Mouse (Mus musculus) CD4-positive helper T cell, adult 2 months (primary cell): ENCODE measurements at regions not wholly inside any gene's neighbourhood (a gene's known extent, or its start where the extent isn't known, plus 50 kb on each side); places are given as distances from the start of the nearest gene placed in this dataset.

Experiments used
- DNase-seq: peaks from one replicate; pipeline ENCODE4 v3.0.0-alpha.2; 2012; ENCODE audit warnings: low read depth, missing footprints, low spot score

DNA sequence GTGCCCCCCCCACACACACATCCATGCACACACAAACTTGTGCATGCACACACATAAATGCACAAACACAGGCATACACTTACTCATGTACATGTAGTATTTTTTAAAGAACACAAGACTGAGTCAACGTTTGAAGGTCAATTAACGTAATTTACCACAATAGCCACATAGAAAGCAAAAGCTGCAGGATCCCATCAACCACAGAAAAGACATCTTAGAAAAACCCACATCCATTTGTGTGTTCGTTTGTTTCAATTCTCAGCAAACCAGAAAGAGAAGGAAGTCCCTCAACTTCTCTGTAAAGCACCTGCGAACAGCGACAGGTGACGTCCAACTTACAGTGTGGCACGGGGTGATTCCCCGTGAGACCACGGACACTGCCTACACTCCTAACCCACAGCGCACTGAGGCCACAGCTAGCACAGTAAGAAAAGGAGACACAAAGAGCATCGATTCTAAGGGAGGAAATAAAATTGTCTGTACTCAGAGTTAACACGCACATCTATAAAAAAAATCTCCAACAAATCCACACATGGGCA lies 53.8 kb downstream of the Dio3 start:
- DNase-seq: peak; percentile 18

- DNase-seq: no peak
Measured at GRCm38 (mm10) chr12:110334609-110335008, 55.7 kb downstream of the Dio3 start.

GRCm38 (mm10) chr12:110344280-110344827 lies 65.5 kb downstream of the Dio3 start:
- no peak for DNase-seq

GRCm38 (mm10) chr12:110349621-110350020 lies 70.8 kb downstream of the Dio3 start:
- DNase-seq: no peak

GRCm38 (mm10) chr12:110355851-110356250 lies 77.0 kb downstream of the Dio3 start:
- no peak for DNase-seq

- no peak for DNase-seq
Measured at GRCm38 (mm10) chr12:110367102-110367501, 79.8 kb upstream of the Ppp2r5c start.

GRCm38 (mm10) chr12:110367822-110368221 lies 79.1 kb upstream of the Ppp2r5c start:
- no peak for DNase-seq

DNA sequence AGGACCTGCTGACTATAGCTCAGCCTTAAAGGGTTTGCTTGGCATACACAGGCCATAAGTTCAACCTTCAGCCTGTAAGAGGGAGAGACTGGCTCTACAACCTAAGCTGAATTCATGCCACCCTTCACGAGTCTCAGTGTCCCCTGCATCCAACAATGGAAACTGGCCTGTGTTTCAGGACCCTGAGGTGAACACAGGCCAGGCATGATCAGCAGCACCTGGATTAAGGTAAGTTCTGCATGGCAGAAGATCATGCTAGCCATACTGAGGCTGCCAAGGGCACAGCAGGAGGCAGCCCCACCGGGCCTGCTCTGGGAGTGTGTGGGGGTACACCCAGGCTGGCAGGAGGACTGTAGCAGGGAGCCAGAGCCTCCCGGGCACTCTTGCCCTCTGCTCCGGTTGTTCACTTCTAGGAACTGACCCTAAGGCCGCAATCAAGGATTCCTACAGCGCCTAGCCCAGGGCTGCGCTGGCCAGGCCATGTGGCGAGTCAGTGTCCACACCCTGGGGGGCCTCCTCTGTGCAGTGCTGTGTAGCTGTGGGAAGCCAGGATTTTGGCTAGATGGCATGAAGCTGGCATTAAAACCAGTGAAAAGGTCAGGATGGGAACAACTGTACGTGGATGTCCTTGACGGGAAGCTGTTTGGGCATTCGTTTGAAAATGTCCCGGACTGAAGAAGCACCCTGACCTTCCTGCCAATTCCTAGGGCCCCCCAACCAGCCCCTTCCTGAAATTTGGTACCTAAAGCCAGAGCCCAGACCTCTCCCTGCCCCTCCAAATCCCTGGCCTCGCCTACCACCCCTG lies 74.8 kb upstream of the Ppp2r5c start:
- no peak for DNase-seq

DNA sequence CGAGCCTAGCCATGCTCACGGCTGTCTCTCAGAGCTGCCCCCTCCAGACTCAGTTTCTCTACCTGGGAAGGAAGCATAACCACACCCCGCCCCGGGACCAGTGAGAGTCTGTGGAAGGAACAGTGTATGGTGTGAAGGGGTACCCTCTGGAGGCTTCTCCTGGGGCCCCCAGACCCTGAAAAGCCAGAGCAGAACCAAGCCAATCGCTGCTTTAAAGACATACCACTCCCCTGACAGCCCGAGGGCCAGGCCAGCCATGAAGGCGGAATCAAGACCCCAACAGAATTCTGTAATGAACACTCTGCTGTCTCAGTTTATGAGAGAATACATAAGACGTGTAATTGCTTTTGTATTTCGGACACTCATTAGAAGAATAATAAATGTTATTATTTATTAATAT lies 73.9 kb upstream of the Ppp2r5c start:
- DNase-seq: no peak

DNA sequence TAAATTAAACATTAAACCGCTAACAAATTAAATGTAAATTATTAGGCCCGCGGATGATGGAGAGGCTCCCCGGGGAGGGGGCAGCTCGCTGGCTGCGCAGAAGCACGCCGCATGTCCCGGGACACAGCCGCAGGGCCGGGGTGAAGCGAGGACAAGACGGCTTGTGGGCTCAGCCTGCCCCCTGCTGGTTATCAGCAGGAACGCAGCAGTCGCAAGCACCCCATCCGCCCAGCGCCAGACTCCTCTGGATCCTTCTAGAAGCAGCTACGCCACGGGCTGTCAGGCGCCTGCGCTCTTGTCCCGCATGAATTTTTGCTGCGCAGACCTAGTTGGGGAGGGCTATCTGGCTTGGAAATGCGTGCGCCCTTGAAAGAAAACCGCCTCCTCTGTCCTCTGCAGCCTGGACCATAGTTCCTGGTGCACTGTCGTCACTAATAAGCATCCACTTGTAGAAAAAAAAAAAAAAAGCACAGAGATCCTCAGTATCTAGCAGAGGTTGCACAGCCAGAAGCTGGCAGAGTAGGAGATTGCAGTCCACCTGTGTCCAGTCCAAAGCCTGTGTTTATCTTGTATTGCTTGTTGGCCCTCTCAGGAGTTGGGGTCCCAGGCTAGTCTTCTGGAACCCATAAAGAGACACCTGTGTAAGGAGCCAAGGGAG lies 73.4 kb upstream of the Ppp2r5c start:
- peak; percentile 86 for DNase-seq

DNA sequence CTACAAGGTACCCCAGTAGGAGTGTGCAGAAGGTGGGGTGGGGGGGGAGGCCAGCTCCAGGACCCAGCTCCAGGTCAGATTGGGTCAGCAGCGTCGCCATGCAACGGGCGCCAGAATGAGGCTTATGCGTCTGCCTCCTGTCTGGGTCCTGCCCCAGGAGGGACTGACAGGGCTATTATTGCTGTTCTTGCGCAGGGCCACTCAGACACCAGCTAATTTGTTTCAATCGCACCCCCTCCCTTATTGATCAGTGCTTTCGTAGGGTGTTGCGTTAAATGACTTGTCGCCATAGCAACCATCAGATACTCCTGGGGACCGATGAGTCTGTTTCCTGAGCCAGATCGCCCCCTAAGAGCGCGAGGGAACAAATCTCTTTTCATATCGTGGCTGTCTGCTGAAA lies 71.8 kb upstream of the Ppp2r5c start:
- DNase-seq: peak; percentile 72

GRCm38 (mm10) chr12:110376062-110376837 lies 70.7 kb upstream of the Ppp2r5c start:
- peak; percentile 50 for DNase-seq

DNA sequence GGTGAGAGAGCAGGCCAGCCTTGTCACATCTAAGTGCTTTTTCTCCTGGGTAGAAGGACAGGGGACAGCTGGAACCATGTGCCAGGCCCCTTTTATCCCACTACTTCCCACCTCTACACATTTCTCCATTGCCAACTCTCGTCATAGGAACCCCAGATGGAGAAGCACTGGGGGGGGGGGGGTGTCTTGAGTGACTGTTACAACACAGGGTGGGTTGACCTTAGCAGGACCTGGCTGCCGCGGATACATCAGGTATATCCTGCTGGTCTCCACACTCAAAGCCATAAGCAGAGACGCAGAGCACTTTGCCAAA lies 70.1 kb upstream of the Ppp2r5c start:
- DNase-seq: no peak

DNA sequence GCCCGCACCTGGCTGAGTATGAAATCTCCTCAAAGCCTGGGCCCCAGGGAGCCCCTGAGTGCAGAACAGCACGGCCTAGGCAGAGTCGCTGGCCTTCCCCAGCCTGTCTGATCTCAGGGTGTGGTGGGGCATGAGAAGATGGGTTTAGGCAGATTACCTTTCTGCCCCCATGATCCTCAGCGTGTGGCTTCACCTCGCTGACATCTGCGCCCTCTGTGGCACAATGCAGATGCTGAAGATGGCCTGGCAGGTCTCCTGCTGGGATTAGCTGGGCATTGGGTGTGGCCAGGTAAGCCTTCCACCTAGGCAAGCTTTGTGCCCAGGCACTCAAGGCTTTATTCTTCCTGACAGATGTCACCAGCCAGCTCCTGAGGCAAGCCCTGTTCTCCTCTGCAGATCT lies 69.6 kb upstream of the Ppp2r5c start:
- no peak for DNase-seq

DNA sequence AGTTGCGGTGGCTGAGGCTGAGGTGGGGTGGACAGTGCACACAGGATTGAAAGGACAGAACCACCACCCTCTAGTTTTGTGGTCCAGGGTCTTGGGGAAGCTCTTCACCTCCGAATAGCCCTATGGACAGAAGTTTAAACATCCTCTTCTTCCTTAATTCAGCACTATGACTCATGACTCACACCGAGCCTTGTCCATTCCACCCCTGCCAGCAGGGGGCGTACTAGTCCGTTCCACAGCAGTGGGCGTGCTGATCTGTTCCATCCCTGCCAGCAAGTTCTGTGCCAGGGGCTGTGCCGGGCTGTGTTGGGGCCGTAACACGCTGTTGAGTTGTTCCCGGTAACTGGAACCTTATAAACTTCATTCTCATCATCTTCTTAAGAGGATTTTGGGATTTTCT lies 69.2 kb upstream of the Ppp2r5c start:
- peak; percentile 72 for DNase-seq

- DNase-seq: no peak
Measured at GRCm38 (mm10) chr12:110378302-110378701, 68.6 kb upstream of the Ppp2r5c start.

- no peak for DNase-seq
Measured at GRCm38 (mm10) chr12:110379721-110380120, 67.2 kb upstream of the Ppp2r5c start.

- peak; percentile 82 for DNase-seq
Measured at GRCm38 (mm10) chr12:110380831-110381750, 65.8 kb upstream of the Ppp2r5c start.

DNA sequence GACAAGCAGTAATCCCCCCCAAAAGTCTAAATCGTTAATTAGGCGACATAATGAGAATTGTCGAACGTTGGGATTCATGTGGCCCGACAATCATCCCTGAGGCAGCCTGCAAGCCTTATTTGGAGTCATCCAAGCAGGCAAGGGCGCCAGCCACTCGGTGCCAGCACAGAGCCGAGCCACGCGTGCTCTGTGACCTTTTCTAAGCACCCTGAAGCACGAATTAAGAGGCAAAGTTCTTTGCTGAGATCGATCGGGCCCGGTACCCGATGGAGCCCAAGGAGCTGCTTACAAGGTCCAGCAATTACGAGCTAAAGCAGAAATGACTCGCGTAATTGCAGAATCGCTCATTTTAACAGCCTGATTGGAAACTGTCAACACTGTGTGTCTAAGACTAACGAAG lies 61.9 kb upstream of the Ppp2r5c start:
- no peak for DNase-seq

GRCm38 (mm10) chr12:110385801-110386599 lies 60.9 kb upstream of the Ppp2r5c start:
- peak; percentile 52 for DNase-seq
